ENCODE assay signal across 30 mouse cellular contexts in the genomic region with DNA sequence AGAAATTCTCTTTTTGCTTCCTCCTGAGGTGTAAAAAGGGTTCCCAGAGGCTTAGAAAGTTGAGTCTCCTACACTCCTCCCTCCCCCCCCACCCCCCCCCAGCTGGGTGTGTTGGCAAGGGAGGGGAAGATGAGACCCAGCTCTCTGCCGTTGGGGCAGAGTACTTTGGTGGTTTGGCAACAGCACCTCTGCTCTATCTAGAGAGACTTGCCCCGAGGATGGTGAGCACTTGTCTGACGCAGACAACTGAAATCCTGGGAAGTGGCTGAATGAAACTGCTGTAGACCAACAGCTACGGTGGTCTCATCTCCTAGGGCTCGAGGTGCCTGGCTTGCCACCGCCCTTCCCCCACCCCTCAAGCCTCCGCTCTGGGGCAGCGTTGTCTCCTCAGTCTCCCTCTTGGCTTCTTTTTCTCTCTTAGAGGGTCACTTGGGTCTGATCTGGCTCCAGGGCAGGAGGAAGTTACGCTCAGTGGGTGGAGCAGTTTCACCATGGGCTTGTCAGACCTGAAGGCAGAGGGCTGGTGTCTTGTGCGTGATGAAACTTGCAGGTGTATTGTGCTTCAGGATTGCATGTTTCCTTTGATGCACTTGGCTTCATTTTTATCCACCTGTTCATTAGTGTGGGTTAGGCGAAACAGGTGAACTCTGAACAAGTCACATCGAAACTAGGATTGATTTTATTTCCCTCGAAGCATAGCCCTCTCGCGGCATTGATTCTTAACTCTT. TPM values are rescaled to one million over a fixed set of nuclear protein-coding genes. Genes with fewer than 3 reads are reported as not detected.
DNase-seq lines count a peak whose midpoint lies in the region; ATAC-seq lines count a peak whose summit lies in the region.
"Had no signal": no experiment of that assay in that cellular context is flagged by ENCODE, and none has a peak within 500 bp of the region (broad histone marks: within the 10 kb centered on the region; RNA-seq: fewer than 3 reads in every experiment).

No protein-coding gene starts in this region.

- 76% methylated on average over 15 of the region's 15 CpGs for WGBS in limb, embryonic 15.5 days
- 83% methylated on average over 15 of the region's 15 CpGs for WGBS in stomach, embryonic 14.5 days

- peaks cover 4% of the 10 kb centered on the region; the same call in 1 of the 2 replicates for H3K4me1 ChIP-seq in limb, embryonic 15.5 days
- no peaks in the 10 kb centered on the region for H3K4me1 ChIP-seq in stomach, embryonic 14.5 days (ENCODE audit: control insufficient read depth, insufficient read depth, low read length)
- H3K4me1 ChIP-seq: forebrain, embryonic 15.5 days; heart, embryonic 13.5 days; hindbrain, embryonic 12.5 days; midbrain, embryonic 13.5 days had no signal

- H3K4me2 ChIP-seq in limb, embryonic 15.5 days: no peak overlapping the region
- no peak overlapping the region for H3K4me2 ChIP-seq in stomach, embryonic 14.5 days (replicated peaks; ENCODE audit: low read depth, low read length)
- H3K4me2 ChIP-seq: forebrain, embryonic 15.5 days; heart, embryonic 13.5 days; hindbrain, embryonic 12.5 days; liver, embryonic 12.5 days; midbrain, embryonic 13.5 days had no signal

- H3K36me3 ChIP-seq in limb, embryonic 15.5 days: peaks cover 15% of the 10 kb centered on the region
- 0 out of 2 replicates have a peak, but pooled peaks cover 6% of the 10 kb centered on the region for H3K36me3 ChIP-seq in stomach, embryonic 14.5 days (ENCODE audit: control insufficient read depth, insufficient read depth, low read length)

- no peak overlapping the region for H3K4me3 ChIP-seq in limb, embryonic 15.5 days
- H3K4me3 ChIP-seq in stomach, embryonic 14.5 days (ENCODE audit: low read depth, low read length): no peak overlapping the region
- H3K4me3 ChIP-seq: forebrain, embryonic 15.5 days; heart, adult 2 months; heart, embryonic 13.5 days; hindbrain, embryonic 12.5 days; left cerebral cortex, adult 2 months; liver, embryonic 12.5 days; midbrain, embryonic 13.5 days had no signal

- peak; percentile 24; the same call in 1 of the 2 replicates for ATAC-seq in common myeloid progenitor, adult 5-6 weeks (replicated peaks; ENCODE audit: low read depth, poor library complexity, severe bottlenecking)
- no peak for ATAC-seq in limb, embryonic 15.5 days (ENCODE audit: insufficient number of reproducible peaks, low FRiP score, low TSS enrichment, low read depth)
- ATAC-seq in stomach, embryonic 14.5 days (ENCODE audit: insufficient number of reproducible peaks, insufficient read depth, low FRiP score, low read depth): no peak
- ATAC-seq: forebrain, embryonic 15.5 days; liver, embryonic 12.5 days; midbrain, embryonic 13.5 days had no signal

- peak; percentile 37 for DNase-seq in A20 (ENCODE audit: low read depth, low spot score)
- DNase-seq in retina, postnatal 1 day: no peak
- no peak for DNase-seq in thymus, adult 18-20 months
- no peak for DNase-seq in adrenal gland, adult 8-10 months
- DNase-seq: adrenal gland, adult 2 months; B cell, adult 2 months; cerebellum, adult 2 months; gastrocnemius, postnatal 10 days; heart, adult 2 months; heart, postnatal 14 days; kidney, adult 2 months; kidney, postnatal 10 days; left cerebral cortex, postnatal 4 days; lung, adult 18-20 months; lung, postnatal 10 days; right cerebral cortex, postnatal 14 days; spleen, adult 18-20 months had no signal

- H3K9me3 ChIP-seq in limb, embryonic 15.5 days: no peaks in the 10 kb centered on the region
- no peaks in the 10 kb centered on the region for H3K9me3 ChIP-seq in stomach, embryonic 14.5 days (ENCODE audit: control insufficient read depth, low read depth, low read length)
- H3K9me3 ChIP-seq: forebrain, embryonic 15.5 days; G1E; heart, embryonic 13.5 days; hindbrain, embryonic 12.5 days; liver, embryonic 12.5 days; midbrain, embryonic 13.5 days had no signal

- H3K27ac ChIP-seq in limb, embryonic 15.5 days: 0 out of 2 replicates have a peak overlapping the region, but pooled peaks have one; percentile 61
- 0 out of 2 replicates have a peak overlapping the region, but pooled peaks have one; percentile 33 for H3K27ac ChIP-seq in stomach, embryonic 14.5 days (ENCODE audit: low read length)
- H3K27ac ChIP-seq: forebrain, embryonic 15.5 days; heart, adult 2 months; heart, embryonic 13.5 days; hindbrain, embryonic 12.5 days; left cerebral cortex, adult 2 months; liver, embryonic 12.5 days; midbrain, embryonic 13.5 days had no signal

- H3K9ac ChIP-seq in limb, embryonic 15.5 days: no peak overlapping the region
- no peak overlapping the region for H3K9ac ChIP-seq in stomach, embryonic 14.5 days (replicated peaks; ENCODE audit: low read depth, low read length)
- H3K9ac ChIP-seq: forebrain, embryonic 15.5 days; heart, embryonic 13.5 days; hindbrain, embryonic 12.5 days; liver, embryonic 12.5 days; midbrain, embryonic 13.5 days had no signal

- H3K27me3 ChIP-seq in limb, embryonic 15.5 days: no peaks in the 10 kb centered on the region
- H3K27me3 ChIP-seq in stomach, embryonic 14.5 days (ENCODE audit: control insufficient read depth, insufficient read depth, low read length): no peaks in the 10 kb centered on the region
- H3K27me3 ChIP-seq: CH12.LX; forebrain, embryonic 15.5 days; heart, embryonic 13.5 days; hindbrain, embryonic 12.5 days; liver, embryonic 12.5 days; midbrain, embryonic 13.5 days had no signal

RNA-seq across cellular contexts. Expression of gene Tbcd, which starts 27.9 kb away (rescaled TPM):
- total RNA-seq in common myeloid progenitor, adult 5-6 weeks (2017): 46.9 and 57.8 TPM in 2 replicates
- 51.5 and 51.8 TPM in 2 replicates for polyA plus RNA-seq in limb, embryonic 15.5 days (2015; fragmentation: Nextera tagmentation; extraction: Ambion mirVana)
- 32.0 and 33.2 TPM in 2 replicates for polyA plus RNA-seq in stomach, embryonic 14.5 days (2014; fragmentation: Nextera tagmentation; extraction: Ambion mirVana)
- 10 to 100 TPM; 44.5 to 48.1 (median 46.8) TPM for total RNA-seq in adrenal gland, adult 8-10 months (2022)

RNA-seq across cellular contexts. Expression of gene Zfp750, which starts 39.5 kb away (rescaled TPM):
- not detected in 2 replicates for total RNA-seq in common myeloid progenitor, adult 5-6 weeks (2017)
- polyA plus RNA-seq in limb, embryonic 15.5 days (2015; fragmentation: Nextera tagmentation; extraction: Ambion mirVana): 37.5 and 39.1 TPM in 2 replicates
- 8.6 and 8.9 TPM in 2 replicates for polyA plus RNA-seq in stomach, embryonic 14.5 days (2014; fragmentation: Nextera tagmentation; extraction: Ambion mirVana)
- under 1 TPM in 2 of 4 experiments, not detected in 2; 0.59 to 0.73 TPM for total RNA-seq in adrenal gland, adult 8-10 months (2022)
- total RNA-seq: gastrocnemius, postnatal 10 days; heart, postnatal 14 days; layer of hippocampus, postnatal 10 days; left cerebral cortex, postnatal 4 days; monocyte, adult 5-6 weeks had no signal

RNA-seq across cellular contexts. Expression of gene Fn3k, which starts 44.9 kb away (rescaled TPM):
- total RNA-seq in common myeloid progenitor, adult 5-6 weeks (2017): 0.44 and 0.46 TPM in 2 replicates
- polyA plus RNA-seq in limb, embryonic 15.5 days (2015; fragmentation: Nextera tagmentation; extraction: Ambion mirVana): 0.58 and 3.1 TPM in 2 replicates
- polyA plus RNA-seq in stomach, embryonic 14.5 days (2014; fragmentation: Nextera tagmentation; extraction: Ambion mirVana): 0.87 and 1.2 TPM in 2 replicates
- 1 to 10 TPM; 5.6 to 8.9 (median 6.3) TPM for total RNA-seq in adrenal gland, adult 8-10 months (2022)
- total RNA-seq: monocyte, adult 5-6 weeks had no signal

RNA-seq across cellular contexts. Expression of gene Fn3krp, which starts 58.4 kb away (rescaled TPM):
- total RNA-seq in common myeloid progenitor, adult 5-6 weeks (2017): 19.6 and 26.3 TPM in 2 replicates
- polyA plus RNA-seq in limb, embryonic 15.5 days (2015; fragmentation: Nextera tagmentation; extraction: Ambion mirVana): 7.3 and 8.9 TPM in 2 replicates
- polyA plus RNA-seq in stomach, embryonic 14.5 days (2014; fragmentation: Nextera tagmentation; extraction: Ambion mirVana): 7.1 and 8.2 TPM in 2 replicates
- total RNA-seq in adrenal gland, adult 8-10 months (2022): 10 to 100 TPM; 19.1 to 27.6 (median 21.9) TPM
